Mouse (Mus musculus): Measurements from ENCODE around the gene Ano6. TPM values are rescaled to one million over a fixed set of nuclear protein-coding genes. Genes with fewer than 3 reads are reported as not detected.

The Ano6 gene
- polyA plus RNA-seq, 1 experiment = 14.8 TPM

GRCm38 (mm10) chr15:95949336-95949735, 158.7 kb downstream of the Ano6 start:
- 90% methylated on average over 13 of the region's 13 CpGs for WGBS
- no peak for TF ChIP-seq CTCF (IDR thresholded peaks at IDR 0.05; ENCODE audit: borderline replicate concordance, insufficient read depth, low read depth, low read length)
- TF ChIP-seq POLR2A (IDR thresholded peaks at IDR 0.05; ENCODE audit: borderline replicate concordance, insufficient read depth, low read length) = no peak
- H3K4me3 ChIP-seq (replicated peaks; ENCODE audit: insufficient read depth, low read depth, low read length) = no peak overlapping the region
- no peaks in the 10 kb centered on the region for H3K4me1 ChIP-seq (ENCODE audit: control insufficient read depth, insufficient read depth, low read length)
- H3K27ac ChIP-seq (ENCODE audit: insufficient read depth, low read length) = no peak overlapping the region
- DNase-seq = no peak
- H3K27me3 ChIP-seq (ENCODE audit: control insufficient read depth, insufficient read depth, low read length) = no peaks in the 10 kb centered on the region

DNA sequence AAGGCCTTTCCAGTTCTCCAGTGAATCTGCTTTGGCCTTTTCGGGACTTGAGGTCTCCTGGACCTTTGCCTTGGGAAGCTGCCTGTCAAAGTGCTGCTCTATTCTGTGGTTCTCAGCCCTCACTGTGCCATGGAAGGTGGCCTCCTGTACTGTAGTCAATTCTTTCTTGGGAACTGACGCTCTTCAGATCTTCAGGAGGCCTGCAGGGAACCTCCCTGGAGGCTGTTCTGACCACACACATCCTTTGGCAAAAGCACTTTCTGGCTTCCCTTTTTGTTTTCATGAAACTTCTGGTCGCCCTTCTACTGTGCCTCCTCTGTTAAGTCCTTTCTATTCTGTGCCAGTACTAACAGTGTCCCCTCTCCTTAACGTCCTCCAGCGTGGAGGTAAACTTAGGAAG, 160.9 kb downstream of the Ano6 start:
- TF ChIP-seq CTCF (IDR thresholded peaks at IDR 0.05; ENCODE audit: borderline replicate concordance, insufficient read depth, low read depth, low read length) (no peak), POLR2A (IDR thresholded peaks at IDR 0.05; ENCODE audit: borderline replicate concordance, insufficient read depth, low read length) (no peak)
- H3K4me1 ChIP-seq (ENCODE audit: control insufficient read depth, insufficient read depth, low read length) = no peaks in the 10 kb centered on the region
- H3K27ac ChIP-seq (ENCODE audit: insufficient read depth, low read length) = no peak overlapping the region
- no peak overlapping the region for H3K4me3 ChIP-seq (replicated peaks; ENCODE audit: insufficient read depth, low read depth, low read length)
- no peak for DNase-seq
- H3K27me3 ChIP-seq (ENCODE audit: control insufficient read depth, insufficient read depth, low read length) = no peaks in the 10 kb centered on the region
- WGBS = 34% methylated on average over 5 of the region's 5 CpGs

- no peaks in the 10 kb centered on the region; the same call in 1 of the 2 replicates for H3K4me1 ChIP-seq (ENCODE audit: control insufficient read depth, insufficient read depth, low read length)
- DNase-seq = no peak
- TF ChIP-seq CTCF (IDR thresholded peaks at IDR 0.05; ENCODE audit: borderline replicate concordance, insufficient read depth, low read depth, low read length) (no peak), POLR2A (IDR thresholded peaks at IDR 0.05; ENCODE audit: borderline replicate concordance, insufficient read depth, low read length) (no peak)
- 91% methylated on average over 3 of the region's 3 CpGs for WGBS
- H3K4me3 ChIP-seq (replicated peaks; ENCODE audit: insufficient read depth, low read depth, low read length) = no peak overlapping the region
- H3K27me3 ChIP-seq (ENCODE audit: control insufficient read depth, insufficient read depth, low read length) = no peaks in the 10 kb centered on the region
- H3K27ac ChIP-seq (ENCODE audit: insufficient read depth, low read length) = no peak overlapping the region
Observed at GRCm38 (mm10) chr15:95956692-95957091, 166.0 kb downstream of the Ano6 start.

DNA sequence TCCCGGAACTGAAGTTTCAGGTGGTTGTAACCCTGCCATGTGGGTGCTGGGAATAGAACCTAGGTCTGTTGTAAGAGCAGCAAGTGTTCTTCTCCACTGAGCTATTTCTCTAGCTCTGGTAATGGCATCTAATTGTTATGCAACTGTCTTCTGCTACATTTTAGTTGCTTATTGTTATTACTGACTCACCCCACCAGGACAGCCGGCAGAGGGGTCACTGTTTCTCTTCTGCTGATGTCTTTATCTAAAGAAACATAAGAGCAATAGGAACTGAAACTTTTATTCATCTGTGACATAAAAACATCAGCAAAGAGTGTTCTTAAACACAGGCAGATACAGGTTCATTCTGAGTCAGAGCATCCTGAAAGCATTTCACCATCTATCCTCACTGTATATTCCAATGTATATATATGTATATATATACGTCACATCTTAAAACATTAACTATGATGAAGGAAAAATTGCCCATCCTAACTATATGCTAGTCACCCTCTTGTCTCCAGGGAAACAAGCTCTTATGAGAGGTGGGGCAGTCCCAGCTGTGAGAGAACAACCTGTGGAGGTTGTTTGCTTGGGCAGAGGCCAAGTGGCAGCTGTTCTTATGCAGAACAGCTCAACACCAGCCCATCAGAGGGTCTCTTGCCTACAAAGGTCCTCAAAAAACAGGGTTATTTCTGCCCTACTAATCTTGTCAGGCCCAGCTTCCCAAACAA, 171.9 kb downstream of the Ano6 start:
- no peak for DNase-seq
- TF ChIP-seq POLR2A (IDR thresholded peaks at IDR 0.05; ENCODE audit: borderline replicate concordance, insufficient read depth, low read length) (no peak), CTCF (IDR thresholded peaks at IDR 0.05; ENCODE audit: borderline replicate concordance, insufficient read depth, low read depth, low read length) (no peak)
- Histone ChIP-seq H3K27me3 (ENCODE audit: control insufficient read depth, insufficient read depth, low read length) (no peaks in the 10 kb centered on the region), H3K27ac (ENCODE audit: insufficient read depth, low read length) (no peak overlapping the region), H3K4me1 (ENCODE audit: control insufficient read depth, insufficient read depth, low read length) (no peaks in the 10 kb centered on the region; the same call in 1 of the 2 replicates), H3K4me3 (replicated peaks; ENCODE audit: insufficient read depth, low read depth, low read length) (no peak overlapping the region)
- WGBS = 92% methylated on average over 3 of the region's 3 CpGs

DNA sequence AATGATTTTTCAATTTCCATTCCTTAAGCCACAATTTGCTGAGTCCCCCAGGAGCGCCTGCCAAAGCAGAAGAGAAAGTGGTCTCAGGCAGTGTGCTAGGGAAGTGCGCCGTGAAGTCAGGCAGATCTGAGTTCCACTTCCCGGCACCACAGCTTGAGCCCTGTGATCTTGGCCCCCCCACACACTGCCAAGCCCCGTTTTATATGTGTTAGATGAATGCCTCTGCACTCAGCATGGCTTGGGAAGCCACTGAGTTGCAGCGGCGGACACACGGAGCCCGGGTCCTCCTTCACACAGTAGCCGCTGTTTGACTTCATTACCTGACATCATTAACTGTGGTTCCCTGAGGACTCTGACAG, 172.5 kb downstream of the Ano6 start:
- Histone ChIP-seq H3K4me3 (replicated peaks; ENCODE audit: insufficient read depth, low read depth, low read length) (no peak overlapping the region), H3K4me1 (ENCODE audit: control insufficient read depth, insufficient read depth, low read length) (no peaks in the 10 kb centered on the region; the same call in 1 of the 2 replicates), H3K27ac (ENCODE audit: insufficient read depth, low read length) (no peak overlapping the region), H3K27me3 (ENCODE audit: control insufficient read depth, insufficient read depth, low read length) (no peaks in the 10 kb centered on the region)
- no peak for TF ChIP-seq CTCF (IDR thresholded peaks at IDR 0.05; ENCODE audit: borderline replicate concordance, insufficient read depth, low read depth, low read length)
- no peak for TF ChIP-seq POLR2A (IDR thresholded peaks at IDR 0.05; ENCODE audit: borderline replicate concordance, insufficient read depth, low read length)
- WGBS = 59% methylated on average over 10 of the region's 10 CpGs
- no peak for DNase-seq

DNA sequence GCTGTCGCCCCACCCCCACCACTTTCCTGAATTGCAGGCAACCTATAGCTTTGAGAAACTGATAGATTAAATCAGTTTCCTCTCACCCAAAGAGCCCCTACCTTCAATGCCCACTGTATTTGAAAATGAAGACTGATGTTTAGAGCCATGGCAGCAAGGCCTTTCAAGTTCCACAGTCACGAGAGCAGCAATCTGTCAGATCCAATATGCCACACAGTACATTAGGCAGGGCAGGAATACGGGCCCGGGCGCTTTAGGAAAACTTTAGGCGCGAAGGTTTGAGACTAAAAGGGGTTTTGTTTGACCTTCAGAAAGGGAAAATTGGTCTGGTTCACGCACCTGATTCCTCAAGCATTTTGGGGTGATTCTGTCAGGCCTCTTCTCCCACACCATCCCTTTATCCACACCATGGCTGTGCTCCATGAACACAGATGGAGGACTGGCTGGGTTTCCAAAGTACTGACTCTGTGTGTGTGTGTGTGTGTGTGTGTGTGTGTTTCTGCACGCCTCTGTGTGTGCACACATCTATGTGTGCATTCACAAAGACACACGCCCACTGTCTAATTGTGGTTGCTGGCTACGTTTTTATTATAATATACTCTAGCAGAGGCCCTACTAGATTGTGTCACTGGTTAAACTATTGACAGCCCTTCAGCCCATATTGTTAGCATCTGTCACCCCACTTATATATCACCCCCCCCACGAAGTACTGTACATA, 173.0 kb downstream of the Ano6 start:
- no peak for TF ChIP-seq POLR2A (IDR thresholded peaks at IDR 0.05; ENCODE audit: borderline replicate concordance, insufficient read depth, low read length)
- 44% methylated on average over 12 of the region's 12 CpGs for WGBS
- Histone ChIP-seq H3K4me1 (ENCODE audit: control insufficient read depth, insufficient read depth, low read length) (no peaks in the 10 kb centered on the region; the same call in 1 of the 2 replicates), H3K27ac (ENCODE audit: insufficient read depth, low read length) (no peak overlapping the region), H3K4me3 (replicated peaks; ENCODE audit: insufficient read depth, low read depth, low read length) (no peak overlapping the region), H3K27me3 (ENCODE audit: control insufficient read depth, insufficient read depth, low read length) (no peaks in the 10 kb centered on the region)
- no peak for DNase-seq

- WGBS = 86% methylated on average over 4 of the region's 4 CpGs
- no peaks in the 10 kb centered on the region; the same call in 1 of the 2 replicates for H3K4me1 ChIP-seq (ENCODE audit: control insufficient read depth, insufficient read depth, low read length)
- TF ChIP-seq POLR2A (IDR thresholded peaks at IDR 0.05; ENCODE audit: borderline replicate concordance, insufficient read depth, low read length) (no peak), CTCF (IDR thresholded peaks at IDR 0.05; ENCODE audit: borderline replicate concordance, insufficient read depth, low read depth, low read length) (no peak)
- H3K27me3 ChIP-seq (ENCODE audit: control insufficient read depth, insufficient read depth, low read length) = no peaks in the 10 kb centered on the region
- H3K4me3 ChIP-seq (replicated peaks; ENCODE audit: insufficient read depth, low read depth, low read length) = no peak overlapping the region
- DNase-seq = no peak
- H3K27ac ChIP-seq (ENCODE audit: insufficient read depth, low read length) = no peak overlapping the region
Observed at GRCm38 (mm10) chr15:95964251-95964561, 173.6 kb downstream of the Ano6 start.

DNA sequence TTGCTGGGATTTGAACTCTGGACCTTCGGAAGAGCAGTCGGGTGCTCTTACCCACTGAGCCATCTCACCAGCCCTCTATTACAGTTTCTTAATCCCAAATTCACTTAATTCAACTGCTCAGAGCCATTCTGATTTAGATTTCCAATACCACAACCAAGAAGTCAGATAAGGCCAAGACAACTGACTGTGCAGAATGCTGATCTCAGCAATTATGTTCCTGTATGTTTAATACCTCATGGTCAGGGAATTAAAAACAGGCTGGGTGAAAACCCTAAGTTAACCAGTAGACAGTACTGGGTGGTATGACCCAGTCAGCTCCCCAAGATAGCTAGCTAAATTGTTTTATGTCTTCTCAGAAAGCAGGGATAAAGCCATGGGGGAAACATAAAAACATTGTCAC, 176.3 kb downstream of the Ano6 start:
- 97% methylated on average over 2 of the region's 2 CpGs for whole genome bisulfite sequencing
- Histone ChIP-seq H3K27me3 (ENCODE audit: control insufficient read depth, insufficient read depth, low read length) (no peaks in the 10 kb centered on the region), H3K27ac (ENCODE audit: insufficient read depth, low read length) (no peak overlapping the region), H3K4me3 (replicated peaks; ENCODE audit: insufficient read depth, low read depth, low read length) (no peak overlapping the region), H3K4me1 (ENCODE audit: control insufficient read depth, insufficient read depth, low read length) (no peaks in the 10 kb centered on the region)
- DNase-seq = no peak
- no peak for TF ChIP-seq POLR2A (IDR thresholded peaks at IDR 0.05; ENCODE audit: borderline replicate concordance, insufficient read depth, low read length)

Data from cerebellum, adult 2 months (tissue).